Mouse (Mus musculus) neural tube, embryonic 14.5 days (tissue): ENCODE measurements around the gene Rpl35a. TPM values are rescaled to one million over a fixed set of nuclear protein-coding genes. Genes with fewer than 3 reads are reported as not detected.

Experiments used
- ATAC-seq: fragments of 200-750 bp; cut with Nextera tagmentation; 2 replicates; pipeline ENCODE4 v1.8.0; 2017; ENCODE audit warnings: low read depth, mild to moderate bottlenecking, moderate TSS enrichment, moderate library complexity
- H3K27ac ChIP-seq: fragments of 300-500 bp; sonication (generic); 2 replicates; pipeline ENCODE4 v1.5.1; 2014; ENCODE audit warnings: low read depth, mild to moderate bottlenecking, control low read depth, low read length, moderate library complexity, mixed read lengths
- H3K27me3 ChIP-seq: fragments of 300-500 bp; sonication (generic); 2 replicates; pipeline ENCODE4 v1.6.1; 2014; ENCODE audit warnings: low read length; ENCODE audit not compliant: control insufficient read depth, insufficient read depth
- H3K36me3 ChIP-seq: fragments of 300-500 bp; sonication (generic); 2 replicates; pipeline ENCODE4 v1.6.1; 2014; ENCODE audit warnings: low read length, mixed read lengths; ENCODE audit not compliant: control insufficient read depth, insufficient read depth
- H3K4me1 ChIP-seq: fragments of 300-500 bp; sonication (generic); 2 replicates; pipeline ENCODE4 v1.6.1; 2014; ENCODE audit warnings: low read length; ENCODE audit not compliant: control insufficient read depth, insufficient read depth
- H3K4me2 ChIP-seq: fragments of 300-500 bp; sonication (generic); 2 replicates; pipeline ENCODE4 v1.6.1; 2014; ENCODE audit warnings: mild to moderate bottlenecking, low read depth, low read length, control low read depth
- H3K4me3 ChIP-seq: fragments of 300-500 bp; sonication (generic); 2 replicates; pipeline ENCODE4 v1.5.1; 2014; ENCODE audit warnings: low read depth, low read length, control low read depth, mixed read lengths
- H3K9ac ChIP-seq: fragments of 300-500 bp; sonication (generic); replicated peaks from 2 replicates; pipeline ENCODE4 v1.6.1; 2014; ENCODE audit warnings: low read depth, mild to moderate bottlenecking, control low read depth, low read length, mixed read lengths
- H3K9me3 ChIP-seq: fragments of 300-500 bp; sonication (generic); 2 replicates; pipeline ENCODE4 v1.6.1; 2016; ENCODE audit warnings: low read length; ENCODE audit not compliant: control insufficient read depth
- WGBS: fragments of 180-500 bp; shearing (Covaris S2); extraction: QIAGEN DNeasy Blood & Tissue Kit; methylation state at CpG from one replicate; pipeline ENCODE4 v1.1.7; 2014; 5-methylcytosine and 5-hydroxymethylcytosine counted together
- polyA plus RNA-seq: library from polyadenylated mRNA; unstranded; fragments of >200 nt; fragmentation: Nextera tagmentation; extraction: Ambion mirVana; gene quantifications from 2 replicates; pipeline ENCODE4 v1.2.1, GENCODE M21; 2014

The Rpl35a gene
- polyA plus RNA-seq, 1 experiment from 2014 or later, result 450 TPM

- Histone ChIP-seq H3K36me3 (peaks cover 1% of the 10 kb centered on the region; the same call in 1 of the 2 replicates), H3K27ac (no peak overlapping the region), H3K9me3 (no peaks in the 10 kb centered on the region), H3K9ac (no peak overlapping the region), H3K4me3 (no peak overlapping the region), H3K4me1 (no peaks in the 10 kb centered on the region), H3K27me3 (no peaks in the 10 kb centered on the region), H3K4me2 (no peak overlapping the region)
- no peak for ATAC-seq
- WGBS, result 77% methylated on average over 21 of the region's 21 CpGs
Measured at GRCm38 (mm10) chr16:33019117-33019770, 37.0 kb upstream of the Rpl35a start.

- Histone ChIP-seq H3K36me3 (no peaks in the 10 kb centered on the region; the same call in 1 of the 2 replicates), H3K27ac (no peak overlapping the region), H3K27me3 (no peaks in the 10 kb centered on the region), H3K4me3 (no peak overlapping the region), H3K9me3 (no peaks in the 10 kb centered on the region), H3K4me2 (no peak overlapping the region), H3K9ac (no peak overlapping the region), H3K4me1 (no peaks in the 10 kb centered on the region)
- ATAC-seq, result no peak
- WGBS, result 84% methylated on average over 3 of the region's 3 CpGs
Measured at GRCm38 (mm10) chr16:33021381-33021780, 34.9 kb upstream of the Rpl35a start.

GRCm38 (mm10) chr16:33023750-33024149, 32.5 kb upstream of the Rpl35a start:
- no peak overlapping the region for H3K4me2 ChIP-seq
- WGBS, result 5% methylated on average over 4 of the region's 4 CpGs
- no peaks in the 10 kb centered on the region for H3K4me1 ChIP-seq
- no peaks in the 10 kb centered on the region for H3K27me3 ChIP-seq
- no peak overlapping the region for H3K4me3 ChIP-seq
- H3K9me3 ChIP-seq, result no peaks in the 10 kb centered on the region
- no peak overlapping the region for H3K27ac ChIP-seq
- ATAC-seq, result peak; percentile 51; the same call in 1 of the 2 replicates
- no peak overlapping the region for H3K9ac ChIP-seq
- no peaks in the 10 kb centered on the region for H3K36me3 ChIP-seq

- Histone ChIP-seq H3K4me3 (no peak overlapping the region), H3K27me3 (no peaks in the 10 kb centered on the region), H3K4me1 (no peaks in the 10 kb centered on the region), H3K9me3 (no peaks in the 10 kb centered on the region), H3K27ac (no peak overlapping the region), H3K4me2 (no peak overlapping the region), H3K9ac (no peak overlapping the region), H3K36me3 (no peaks in the 10 kb centered on the region)
- 75% methylated on average over 8 of the region's 8 CpGs for WGBS
- no peak for ATAC-seq
Measured at GRCm38 (mm10) chr16:33024456-33025104, 31.7 kb upstream of the Rpl35a start.

- H3K36me3 ChIP-seq, result no peaks in the 10 kb centered on the region
- H3K4me1 ChIP-seq, result no peaks in the 10 kb centered on the region
- no peaks in the 10 kb centered on the region for H3K9me3 ChIP-seq
- H3K27ac ChIP-seq, result no peak overlapping the region
- H3K27me3 ChIP-seq, result no peaks in the 10 kb centered on the region
- H3K4me3 ChIP-seq, result no peak overlapping the region
- no peak for ATAC-seq
- no peak overlapping the region for H3K9ac ChIP-seq
- H3K4me2 ChIP-seq, result no peak overlapping the region
- WGBS, result 92% methylated on average over 7 of the region's 7 CpGs
Measured at GRCm38 (mm10) chr16:33026357-33026756, 29.9 kb upstream of the Rpl35a start.

- no peaks in the 10 kb centered on the region for H3K36me3 ChIP-seq
- H3K27me3 ChIP-seq, result no peaks in the 10 kb centered on the region
- no peaks in the 10 kb centered on the region for H3K4me1 ChIP-seq
- ATAC-seq, result no peak
- H3K4me3 ChIP-seq, result no peak overlapping the region
- H3K9ac ChIP-seq, result no peak overlapping the region
- 85% methylated on average over 4 of the region's 4 CpGs for WGBS
- H3K4me2 ChIP-seq, result no peak overlapping the region
- no peak overlapping the region for H3K27ac ChIP-seq
- H3K9me3 ChIP-seq, result no peaks in the 10 kb centered on the region
Measured at GRCm38 (mm10) chr16:33036006-33036405, 20.2 kb upstream of the Rpl35a start.

GRCm38 (mm10) chr16:33042682-33043081, 13.6 kb upstream of the Rpl35a start:
- no peaks in the 10 kb centered on the region for H3K36me3 ChIP-seq
- no peak for ATAC-seq
- no peak overlapping the region for H3K27ac ChIP-seq
- H3K4me2 ChIP-seq, result no peak overlapping the region
- no peaks in the 10 kb centered on the region for H3K9me3 ChIP-seq
- WGBS, result 69% methylated on average over 1 of the region's 1 CpGs
- no peaks in the 10 kb centered on the region for H3K4me1 ChIP-seq
- no peak overlapping the region for H3K4me3 ChIP-seq
- H3K27me3 ChIP-seq, result no peaks in the 10 kb centered on the region
- H3K9ac ChIP-seq, result no peak overlapping the region

- no peak overlapping the region for H3K4me3 ChIP-seq
- no peak for ATAC-seq
- no peak overlapping the region for H3K4me2 ChIP-seq
- no peak overlapping the region for H3K9ac ChIP-seq
- H3K4me1 ChIP-seq, result no peaks in the 10 kb centered on the region
- H3K27ac ChIP-seq, result no peak overlapping the region
- H3K9me3 ChIP-seq, result no peaks in the 10 kb centered on the region
- H3K27me3 ChIP-seq, result no peaks in the 10 kb centered on the region
- H3K36me3 ChIP-seq, result no peaks in the 10 kb centered on the region
- 79% methylated on average over 2 of the region's 2 CpGs for WGBS
Measured at GRCm38 (mm10) chr16:33043268-33043667, 13.0 kb upstream of the Rpl35a start.

GRCm38 (mm10) chr16:33048004-33048403, 8.2 kb upstream of the Rpl35a start:
- Histone ChIP-seq H3K4me3 (no peak overlapping the region), H3K27ac (no peak overlapping the region), H3K4me2 (no peak overlapping the region), H3K36me3 (no peaks in the 10 kb centered on the region), H3K9ac (no peak overlapping the region), H3K9me3 (no peaks in the 10 kb centered on the region), H3K27me3 (no peaks in the 10 kb centered on the region), H3K4me1 (no peaks in the 10 kb centered on the region)
- ATAC-seq, result no peak
- 90% methylated on average over 1 of the region's 1 CpGs for WGBS
